Mouse (Mus musculus): ENCODE measurements around the gene Ear6.
"Not testable (repeated sequence)": the region's sequence is repeated elsewhere in the genome, so short reads cannot be mapped to it uniquely, and the experiment has no call there.

Ear6 gene

GRCm38 (mm10) chr14:51853399-51853798 is at the start of gene Ear6:
Gene Ear6 (plus strand): TSS chr14:51853699.
- no peak for DNase-seq

- DNase-seq: no peak
These were observed 26.9 kb upstream of the Ear6 start for GRCm38 (mm10) chr14:51826625-51827024.

GRCm38 (mm10) chr14:51827842-51828241 is 25.7 kb upstream of the Ear6 start:
- peak; percentile 11 for DNase-seq

GRCm38 (mm10) chr14:51829188-51829587 is 24.3 kb upstream of the Ear6 start:
- DNase-seq: no peak

GRCm38 (mm10) chr14:51838480-51838879 is 15.0 kb upstream of the Ear6 start:
- not testable (repeated sequence) for DNase-seq

- DNase-seq: no peak
These were observed 11.2 kb upstream of the Ear6 start for GRCm38 (mm10) chr14:51842250-51842649.

GRCm38 (mm10) chr14:51842781-51843180 is 10.7 kb upstream of the Ear6 start:
- no peak for DNase-seq

GRCm38 (mm10) chr14:51843882-51844281 is 9.6 kb upstream of the Ear6 start:
- DNase-seq: no peak

- no peak for DNase-seq
These were observed 6.9 kb upstream of the Ear6 start for GRCm38 (mm10) chr14:51846566-51846965.

GRCm38 (mm10) chr14:51851006-51851405 is 2.5 kb upstream of the Ear6 start:
- not testable (repeated sequence) for DNase-seq

GRCm38 (mm10) chr14:51855280-51855679 is 1.8 kb downstream of the Ear6 start:
- not testable (repeated sequence) for DNase-seq

GRCm38 (mm10) chr14:51863603-51864002 is 10.1 kb downstream of the Ear6 start:
- DNase-seq: not testable (repeated sequence)

GRCm38 (mm10) chr14:51870756-51871155 is 17.3 kb downstream of the Ear6 start:
- no peak for DNase-seq

GRCm38 (mm10) chr14:51871741-51872140 is 18.2 kb downstream of the Ear6 start:
- no peak for DNase-seq

GRCm38 (mm10) chr14:51877517-51877916 is 24.0 kb downstream of the Ear6 start:
- DNase-seq: no peak

GRCm38 (mm10) chr14:51883527-51884030 is 30.1 kb downstream of the Ear6 start:
- DNase-seq: peak; percentile 86

GRCm38 (mm10) chr14:51884031-51884544 is 30.6 kb downstream of the Ear6 start:
- no peak for DNase-seq

GRCm38 (mm10) chr14:51884598-51885331 is 31.3 kb downstream of the Ear6 start, which contains the start of gene Mettl17:
Gene Mettl17 (plus strand): TSS chr14:51884842.
- DNase-seq: peak; percentile 96

- DNase-seq: no peak
These were observed 32.6 kb downstream of the Ear6 start for GRCm38 (mm10) chr14:51886051-51886450.

GRCm38 (mm10) chr14:51889833-51890232 is 36.3 kb downstream of the Ear6 start:
- DNase-seq: no peak

GRCm38 (mm10) chr14:51892191-51892939 is 38.9 kb downstream of the Ear6 start, which contains the start of gene Slc39a2:
Gene Slc39a2 (plus strand): TSS chr14:51892889.
- no peak for DNase-seq

GRCm38 (mm10) chr14:51893094-51893794 is 39.7 kb downstream of the Ear6 start:
- DNase-seq: no peak

- DNase-seq: no peak
These were observed 40.3 kb downstream of the Ear6 start for GRCm38 (mm10) chr14:51893809-51894208.
